Mouse (Mus musculus) embryonic facial prominence, embryonic 15.5 days (tissue): ENCODE measurements around the gene Fbxl20. TPM values are rescaled to one million over a fixed set of nuclear protein-coding genes. Genes with fewer than 3 reads are reported as not detected.

ENCODE experiments used
- ATAC-seq: fragments of 200-750 bp; cut with Nextera tagmentation; 2 replicates; pipeline ENCODE4 v1.8.0; 2017; ENCODE audit warnings: low read depth, moderate TSS enrichment; ENCODE audit not compliant: insufficient number of reproducible peaks, low FRiP score, low TSS enrichment
- H3K27ac ChIP-seq: fragments of 300-500 bp; sonication (generic); replicated peaks from 2 replicates; pipeline ENCODE4 v1.5.1; 2015; ENCODE audit warnings: mild to moderate bottlenecking, inconsistent platforms
- H3K27me3 ChIP-seq: fragments of 300-500 bp; sonication (generic); 2 replicates; pipeline ENCODE4 v1.6.1; 2015; ENCODE audit warnings: inconsistent platforms
- H3K36me3 ChIP-seq: fragments of 300-500 bp; sonication (generic); 2 replicates; pipeline ENCODE4 v1.6.1; 2015; ENCODE audit warnings: mild to moderate bottlenecking, inconsistent platforms
- H3K4me1 ChIP-seq: fragments of 300-500 bp; sonication (generic); 2 replicates; pipeline ENCODE4 v1.6.1; 2015; ENCODE audit warnings: inconsistent platforms
- H3K4me2 ChIP-seq: fragments of 300-500 bp; sonication (generic); replicated peaks from 2 replicates; pipeline ENCODE4 v1.6.1; 2015; ENCODE audit warnings: mild to moderate bottlenecking, inconsistent platforms
- H3K4me3 ChIP-seq: fragments of 300-500 bp; sonication (generic); replicated peaks from 2 replicates; pipeline ENCODE4 v1.5.1; 2015; ENCODE audit warnings: mild to moderate bottlenecking, inconsistent platforms
- H3K9ac ChIP-seq: fragments of 300-500 bp; sonication (generic); 2 replicates; pipeline ENCODE4 v1.6.1; 2015; ENCODE audit warnings: inconsistent platforms
- H3K9me3 ChIP-seq: fragments of 300-500 bp; sonication (generic); replicated peaks from 2 replicates; pipeline ENCODE4 v1.6.1; 2016; ENCODE audit warnings: inconsistent platforms
- WGBS: fragments of 180-500 bp; shearing (Covaris S2); methylation state at CpG from one replicate; pipeline ENCODE4 v1.1.7; 2015; 5-methylcytosine and 5-hydroxymethylcytosine counted together
- polyA plus RNA-seq: library from polyadenylated mRNA; unstranded; fragments of >200 nt; fragmentation: Nextera tagmentation; extraction: Ambion mirVana; gene quantifications from 2 replicates; pipeline ENCODE4 v1.2.1, GENCODE M21; 2015

Fbxl20 gene
- polyA plus RNA-seq, 1 experiment from 2014 or later, result 24.0 TPM

- Histone ChIP-seq H3K4me1 (peaks cover 5% of the 10 kb centered on the region; the same call in 1 of the 2 replicates), H3K4me3 (no peak overlapping the region), H3K27ac (no peak overlapping the region), H3K9ac (no peak overlapping the region), H3K36me3 (no peaks in the 10 kb centered on the region), H3K9me3 (no peaks in the 10 kb centered on the region), H3K27me3 (peaks cover 10% of the 10 kb centered on the region), H3K4me2 (no peak overlapping the region)
- no peak for ATAC-seq
- 73% methylated on average over 5 of the region's 5 CpGs for WGBS
Observed at GRCm38 (mm10) chr11:98060104-98060692, 90.0 kb downstream of the Fbxl20 start.

- H3K9ac ChIP-seq, result no peak overlapping the region
- no peak overlapping the region for H3K4me2 ChIP-seq
- H3K27ac ChIP-seq, result no peak overlapping the region
- 46% methylated on average over 7 of the region's 7 CpGs for WGBS
- no peaks in the 10 kb centered on the region for H3K9me3 ChIP-seq
- no peak overlapping the region for H3K4me3 ChIP-seq
- ATAC-seq, result no peak
- H3K27me3 ChIP-seq, result peaks cover 12% of the 10 kb centered on the region
- H3K4me1 ChIP-seq, result peaks cover 5% of the 10 kb centered on the region; the same call in 1 of the 2 replicates
- H3K36me3 ChIP-seq, result no peaks in the 10 kb centered on the region
Observed at GRCm38 (mm10) chr11:98059662-98060061, 90.5 kb downstream of the Fbxl20 start.

DNA sequence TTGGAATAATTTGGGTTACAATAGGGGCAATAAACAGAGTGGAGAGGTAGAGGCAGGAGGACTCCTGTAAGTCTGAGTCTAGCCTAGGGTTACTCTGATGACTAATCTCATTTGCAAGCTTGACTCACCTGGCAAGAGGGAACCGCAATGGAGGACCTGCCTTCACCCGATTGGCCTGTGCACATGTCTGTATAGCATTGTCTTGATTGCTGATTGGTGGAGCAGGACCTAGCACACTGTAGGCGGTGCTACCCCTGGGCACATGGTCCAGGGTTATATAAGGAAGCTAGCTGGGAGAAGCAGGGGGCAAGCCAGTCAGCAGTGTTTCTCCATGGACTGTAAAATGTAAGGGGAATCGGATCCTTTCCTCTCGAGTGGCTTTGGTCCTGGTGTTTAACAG, 92.2 kb downstream of the Fbxl20 start:
- peaks cover 22% of the 10 kb centered on the region for H3K27me3 ChIP-seq
- no peak overlapping the region for H3K9ac ChIP-seq
- ATAC-seq, result no peak
- no peak overlapping the region for H3K27ac ChIP-seq
- peaks cover 14% of the 10 kb centered on the region for H3K4me1 ChIP-seq
- WGBS, result 84% methylated on average over 5 of the region's 5 CpGs
- H3K4me2 ChIP-seq, result no peak overlapping the region
- no peak overlapping the region for H3K4me3 ChIP-seq
- H3K36me3 ChIP-seq, result no peaks in the 10 kb centered on the region
- H3K9me3 ChIP-seq, result no peaks in the 10 kb centered on the region

- H3K27ac ChIP-seq, result no peak overlapping the region
- H3K4me3 ChIP-seq, result no peak overlapping the region
- no peaks in the 10 kb centered on the region for H3K36me3 ChIP-seq
- no peak overlapping the region for H3K9ac ChIP-seq
- no peak overlapping the region; the same call in 1 of the 2 replicates for H3K4me2 ChIP-seq
- no peaks in the 10 kb centered on the region for H3K9me3 ChIP-seq
- 22% methylated on average over 9 of the region's 9 CpGs for WGBS
- peaks cover 19% of the 10 kb centered on the region for H3K4me1 ChIP-seq
- no peak for ATAC-seq
- peaks cover 28% of the 10 kb centered on the region for H3K27me3 ChIP-seq
Observed at GRCm38 (mm10) chr11:98057466-98057865, 92.7 kb downstream of the Fbxl20 start.

DNA sequence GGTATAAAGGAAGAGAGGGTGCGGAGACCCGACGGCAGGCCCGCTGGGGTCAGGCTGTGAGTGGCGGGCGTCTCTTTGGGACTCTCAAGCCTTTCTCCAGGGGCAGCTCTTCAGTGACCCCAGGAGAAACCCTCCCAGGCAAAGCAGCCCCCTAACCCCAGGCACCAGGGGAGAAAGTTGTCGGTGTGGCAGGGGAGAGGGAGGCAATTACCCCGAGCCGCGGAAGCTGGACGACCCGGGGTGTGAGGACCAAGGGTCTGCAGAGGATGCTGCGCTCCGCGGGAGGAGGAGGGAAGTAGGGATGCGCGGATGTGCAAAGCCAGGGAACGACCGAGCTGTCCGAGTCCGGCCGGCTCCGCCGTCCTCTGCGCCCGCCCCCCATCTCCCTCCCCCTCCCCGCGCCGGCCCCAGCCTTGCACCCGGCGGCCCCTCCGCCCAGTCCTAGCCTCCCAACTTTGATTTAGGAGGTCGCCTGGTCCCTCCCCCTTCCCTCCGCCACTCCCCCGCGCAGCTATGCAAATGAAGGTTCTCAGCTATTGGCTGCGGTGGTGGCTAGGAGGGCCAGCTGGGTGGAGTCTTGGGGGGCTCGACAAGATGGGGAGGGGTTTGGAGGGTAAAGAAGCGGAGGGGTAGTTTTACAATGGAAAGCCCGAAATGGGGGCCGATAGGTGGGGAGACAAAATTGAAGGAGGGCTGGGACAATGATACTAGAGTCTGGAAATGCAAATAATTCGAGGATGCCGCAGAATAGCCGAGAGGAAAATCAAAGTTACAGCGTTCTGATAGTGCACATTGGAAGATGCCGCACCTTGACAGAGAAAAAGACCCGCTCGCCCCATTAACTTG, 97.0 kb downstream of the Fbxl20 start, which contains the start of gene Stac2:
Gene Stac2, minus strand, starts transcription at position 474 of the 846 bp plus-strand sequence.
- Histone ChIP-seq H3K9me3 (no peaks in the 10 kb centered on the region), H3K4me1 (peaks cover 30% of the 10 kb centered on the region), H3K4me3 (peak within 1 kb of the TSS; percentile 44), H3K36me3 (no peaks in the 10 kb centered on the region), H3K27ac (no peak within 1 kb of the TSS), H3K9ac (peak within 1 kb of the TSS; percentile 0; the same call in 1 of the 2 replicates), H3K27me3 (peaks cover 60% of the 10 kb centered on the region), H3K4me2 (peak within 1 kb of the TSS; percentile 69)
- WGBS, result 3% methylated on average over 34 of the region's 48 CpGs
- ATAC-seq, result peak; percentile 76

DNA sequence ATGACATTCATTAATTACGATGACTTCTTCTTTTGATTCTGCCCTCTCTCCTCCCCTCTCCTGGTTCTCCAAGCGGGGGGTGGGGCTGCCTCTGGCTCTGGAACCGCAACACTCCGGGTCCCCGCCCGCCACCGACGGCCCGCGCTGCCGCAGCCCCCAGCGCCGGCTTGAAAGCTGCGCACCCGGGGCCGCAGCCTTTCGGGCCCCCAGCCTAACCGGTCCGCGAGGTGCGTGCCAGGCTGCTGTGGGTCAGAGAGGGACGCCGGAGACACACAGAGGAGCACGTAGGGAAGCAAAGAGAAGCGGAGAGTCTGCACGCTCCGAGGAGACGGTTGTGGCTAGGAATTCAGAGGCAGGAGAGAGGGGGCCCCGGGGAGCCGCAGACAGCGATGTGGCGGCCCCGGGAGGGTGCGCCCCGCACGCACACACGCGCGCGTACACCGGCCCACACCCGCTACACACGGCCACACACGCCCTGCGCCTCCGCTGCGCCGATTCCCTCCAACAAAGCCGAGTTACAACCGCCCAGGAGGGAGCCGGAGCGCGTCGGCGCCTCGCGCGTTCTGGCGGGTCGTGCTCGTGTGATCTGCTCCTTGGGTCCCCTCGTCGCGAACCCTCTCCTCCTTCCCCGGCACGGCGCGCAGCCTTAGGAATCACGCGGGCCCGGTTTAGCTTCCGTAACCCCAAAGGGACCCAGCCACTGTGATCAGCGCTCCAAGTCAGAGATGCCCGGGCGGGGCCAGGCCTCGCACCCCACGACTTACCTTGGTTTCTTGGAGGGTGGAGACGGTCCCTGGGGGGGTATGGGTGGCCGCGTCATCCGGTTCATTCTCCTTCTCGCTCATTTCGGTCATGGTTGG, 97.8 kb downstream of the Fbxl20 start:
- peak overlapping the region; percentile 44 for H3K4me3 ChIP-seq
- peaks cover 27% of the 10 kb centered on the region for H3K4me1 ChIP-seq
- ATAC-seq, result peak; percentile 22; the same call in 1 of the 2 replicates
- no peaks in the 10 kb centered on the region for H3K9me3 ChIP-seq
- H3K27me3 ChIP-seq, result peaks cover 67% of the 10 kb centered on the region
- peak overlapping the region; percentile 0; the same call in 1 of the 2 replicates for H3K9ac ChIP-seq
- under 1% methylated on average over 78 of the region's 83 CpGs for WGBS
- H3K4me2 ChIP-seq, result peak overlapping the region; percentile 69
- H3K27ac ChIP-seq, result no peak overlapping the region
- no peaks in the 10 kb centered on the region for H3K36me3 ChIP-seq

GRCm38 (mm10) chr11:98051611-98052128, 98.5 kb downstream of the Fbxl20 start:
- no peak for ATAC-seq
- 5% methylated on average over 12 of the region's 12 CpGs for WGBS
- Histone ChIP-seq H3K4me2 (peak overlapping the region; percentile 69), H3K9ac (no peak overlapping the region), H3K4me3 (peak overlapping the region; percentile 44), H3K36me3 (no peaks in the 10 kb centered on the region), H3K4me1 (peaks cover 25% of the 10 kb centered on the region), H3K27me3 (peaks cover 65% of the 10 kb centered on the region), H3K9me3 (no peaks in the 10 kb centered on the region), H3K27ac (no peak overlapping the region)

DNA sequence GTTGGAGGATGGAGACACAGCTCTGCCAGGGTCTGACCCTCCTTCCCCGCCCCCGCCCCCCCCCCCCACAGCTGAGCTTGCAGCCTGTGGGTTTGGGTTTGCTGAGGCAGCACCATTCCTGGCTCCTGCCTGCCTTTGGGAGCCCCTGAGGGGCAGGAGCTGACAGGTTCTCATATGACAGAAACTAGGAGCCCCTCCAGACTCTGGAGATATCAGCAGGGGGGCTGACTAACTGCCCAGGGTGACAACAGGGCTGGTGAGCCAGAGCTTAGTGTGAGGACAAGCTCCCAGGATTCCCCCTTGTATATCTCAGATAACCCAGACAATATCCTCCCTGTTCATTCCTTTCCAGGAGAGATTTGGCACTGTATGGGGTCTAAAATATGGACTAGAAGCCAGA, 99.3 kb downstream of the Fbxl20 start:
- Histone ChIP-seq H3K9me3 (no peaks in the 10 kb centered on the region), H3K9ac (no peak overlapping the region), H3K36me3 (no peaks in the 10 kb centered on the region), H3K4me3 (no peak overlapping the region), H3K4me1 (peaks cover 25% of the 10 kb centered on the region), H3K4me2 (no peak overlapping the region), H3K27me3 (peaks cover 65% of the 10 kb centered on the region), H3K27ac (no peak overlapping the region)
- ATAC-seq, result no peak
- WGBS, result 40% methylated on average over 1 of the region's 2 CpGs

DNA sequence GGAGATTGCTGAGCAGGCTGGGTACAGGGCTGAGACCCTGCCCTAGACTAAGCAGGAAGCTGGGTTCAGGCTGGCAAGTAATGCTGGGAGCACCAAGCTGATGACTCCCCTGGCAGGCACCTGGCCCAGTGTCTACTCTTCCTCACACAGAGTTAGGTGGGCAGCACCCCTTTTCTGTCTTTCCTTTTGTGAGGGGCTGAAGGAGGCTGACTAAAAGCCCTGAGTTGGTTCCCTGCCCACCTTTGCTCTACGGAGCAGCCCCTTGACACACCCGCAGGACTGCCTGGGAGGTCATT, 99.7 kb downstream of the Fbxl20 start:
- no peak for ATAC-seq
- Histone ChIP-seq H3K27ac (no peak overlapping the region), H3K4me1 (peaks cover 25% of the 10 kb centered on the region), H3K27me3 (peaks cover 60% of the 10 kb centered on the region), H3K36me3 (no peaks in the 10 kb centered on the region), H3K9me3 (no peaks in the 10 kb centered on the region), H3K4me2 (no peak overlapping the region), H3K9ac (no peak overlapping the region), H3K4me3 (no peak overlapping the region)
- 45% methylated on average over 2 of the region's 2 CpGs for WGBS

- Histone ChIP-seq H3K4me1 (peaks cover 25% of the 10 kb centered on the region), H3K4me2 (no peak overlapping the region), H3K9ac (no peak overlapping the region), H3K27me3 (peaks cover 56% of the 10 kb centered on the region), H3K27ac (no peak overlapping the region), H3K36me3 (no peaks in the 10 kb centered on the region), H3K4me3 (no peak overlapping the region), H3K9me3 (no peaks in the 10 kb centered on the region)
- WGBS, result 54% methylated on average over 14 of the region's 14 CpGs
- ATAC-seq, result no peak
Observed at GRCm38 (mm10) chr11:98049672-98050519, 100.3 kb downstream of the Fbxl20 start.
